Mouse (Mus musculus) myocyte (in vitro differentiated cells): Measurements from ENCODE around the gene Arl14ep.

Source experiments
- CEBPB ChIP-seq: IDR thresholded peaks from 2 replicates; pipeline ENCODE4 v1.6.1; 2011; ENCODE audit warnings: mild to moderate bottlenecking, moderate library complexity; ENCODE audit not compliant: poor library complexity, insufficient read depth, severe bottlenecking
- MAX ChIP-seq: IDR thresholded peaks from one replicate; pipeline ENCODE4 v1.6.1; 2011; ENCODE audit warnings: low read depth, mild to moderate bottlenecking, control low read depth
- MYOG ChIP-seq, 3 experiments: IDR thresholded peaks; one replicate each; pipeline ENCODE4 v1.6.1; 2011; ENCODE audit warnings: control low read depth in 2 of 3, low read depth in 2 of 3, mild to moderate bottlenecking in 2 of 3; ENCODE audit not compliant: insufficient read length in 2 of 3, control insufficient read depth in 1 of 3, insufficient read depth in 1 of 3
- POLR2A ChIP-seq: IDR thresholded peaks from one replicate; pipeline ENCODE4 v1.6.1; 2011; ENCODE audit warnings: low read depth, mild to moderate bottlenecking, control low read depth, moderate library complexity; ENCODE audit not compliant: insufficient read length
- POLR2AphosphoS2 ChIP-seq: IDR thresholded peaks from one replicate; pipeline ENCODE4 v1.6.1; 2011; ENCODE audit warnings: low read depth, control low read depth; ENCODE audit not compliant: insufficient read length
- SRF ChIP-seq: IDR thresholded peaks from one replicate; pipeline ENCODE4 v1.6.1; 2011; ENCODE audit warnings: low read depth; ENCODE audit not compliant: control insufficient read depth, insufficient read length
- TCF12 ChIP-seq: IDR thresholded peaks from one replicate; pipeline ENCODE4 v1.6.1; 2011; ENCODE audit warnings: mild to moderate bottlenecking, control low read depth; ENCODE audit not compliant: poor library complexity, insufficient read depth, severe bottlenecking
- TCF3 ChIP-seq: IDR thresholded peaks from one replicate; pipeline ENCODE4 v1.6.1; 2011; ENCODE audit warnings: low read depth, control low read depth; ENCODE audit not compliant: insufficient read length
- USF1 ChIP-seq: IDR thresholded peaks from one replicate; pipeline ENCODE4 v1.6.1; 2011; ENCODE audit warnings: low read depth, mild to moderate bottlenecking, control low read depth, moderate library complexity

DNA sequence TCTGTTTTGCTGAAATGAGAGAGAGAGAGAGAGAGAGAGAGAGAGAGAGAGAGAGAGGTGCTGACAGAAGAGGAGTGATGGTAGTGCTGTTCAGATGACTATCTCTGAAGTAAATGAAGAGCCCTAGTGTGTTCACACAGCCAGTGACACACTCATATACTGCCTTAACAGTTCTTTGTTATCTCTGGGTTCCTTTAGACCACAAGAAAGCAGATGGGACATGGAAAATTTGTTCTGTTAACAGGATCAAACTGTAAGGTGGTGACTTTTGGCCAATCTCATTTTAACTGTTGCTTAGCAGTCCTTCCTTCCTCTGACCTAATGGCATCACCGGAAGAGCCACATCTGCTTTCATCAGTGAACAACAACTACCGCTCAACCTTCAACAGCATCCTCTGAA is 10.7 kb upstream of the Arl14ep start:
- no peak for TF ChIP-seq USF1
- no peak for TF ChIP-seq POLR2A
- no peak for TF ChIP-seq MYOG (IDR thresholded peaks at IDR 0.05; ENCODE audit: control insufficient read depth in 1 of 3, insufficient read depth in 1 of 3, insufficient read length in 2 of 3, low read depth in 2 of 3)
- TF ChIP-seq TCF12 = no peak
- TF ChIP-seq POLR2AphosphoS2 = no peak
- no peak for TF ChIP-seq CEBPB
- no peak for TF ChIP-seq TCF3
- no peak for TF ChIP-seq MAX
- no peak for TF ChIP-seq SRF
